Mouse (Mus musculus) megakaryocyte, embryonic 14.5 days (primary cell): Measurements from ENCODE around the gene Olfml1.

Experiments used
- FLI1 ChIP-seq: IDR thresholded peaks from 2 replicates; pipeline ENCODE4 v1.6.1; 2012; ENCODE audit warnings: low read length, inconsistent platforms, mixed read lengths
- GATA1 ChIP-seq: IDR thresholded peaks from 3 replicates; pipeline ENCODE4 v1.6.1; 2012; ENCODE audit warnings: mixed read lengths, low read length, inconsistent platforms, borderline replicate concordance

DNA sequence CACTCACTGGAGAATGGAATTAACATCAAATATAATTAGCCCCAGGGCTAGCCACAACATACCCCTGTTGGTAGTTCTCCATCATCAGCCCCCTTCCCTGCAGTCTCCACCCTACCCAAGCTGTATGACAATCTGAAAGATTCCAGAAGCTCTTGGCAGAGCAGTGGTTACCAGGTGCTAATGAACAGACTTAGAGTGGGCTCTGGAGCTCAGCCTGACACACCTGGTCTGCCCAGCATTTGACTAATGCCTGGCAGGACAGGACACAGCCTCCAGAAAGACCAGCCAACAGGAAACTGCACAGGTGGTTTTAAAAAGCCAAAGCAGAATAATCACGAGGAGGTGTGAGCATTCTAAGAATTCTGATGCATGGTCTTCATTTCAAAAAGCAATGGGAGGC lies 13.8 kb upstream of the Olfml1 start:
- TF ChIP-seq GATA1: no peak
- no peak for TF ChIP-seq FLI1
